Mouse (Mus musculus): ENCODE data around the gene Ell.
A peak's percentile ranks its signal among the peaks of the same experiment; 100 is the strongest.
"Not testable (repeated sequence)": the region's sequence is repeated elsewhere in the genome, so short reads cannot be mapped to it uniquely, and the experiment has no call there.

Gene Ell

DNA sequence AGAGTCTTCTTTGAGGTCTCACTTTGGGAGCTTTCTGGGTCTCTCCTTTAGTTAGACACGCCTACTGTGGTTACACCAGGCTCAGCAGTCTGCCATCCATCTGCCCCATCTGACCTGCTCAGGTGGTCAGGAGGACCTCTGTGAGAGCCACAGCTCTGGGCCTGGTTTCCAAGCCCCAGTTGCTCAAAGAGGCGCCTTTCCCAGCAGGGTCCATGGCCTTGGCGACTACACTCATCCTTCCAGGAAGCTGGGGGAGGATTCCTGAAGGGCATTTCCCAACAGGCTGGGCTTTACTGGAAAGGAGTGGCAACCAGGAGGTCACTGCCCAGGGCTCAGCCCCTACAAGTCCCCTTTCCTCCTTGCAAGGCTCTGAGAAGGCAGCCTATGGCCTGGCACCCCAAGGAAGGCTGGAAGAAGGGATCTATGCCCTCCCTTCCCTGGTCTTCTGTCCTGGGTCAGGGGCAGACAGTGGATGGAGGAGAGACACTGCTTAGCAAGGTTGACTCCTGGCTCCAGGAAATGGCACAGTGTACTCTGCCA lies 25.5 kb downstream of the Ell start:
- no peak for DNase-seq (ENCODE audit: low spot score)

DNA sequence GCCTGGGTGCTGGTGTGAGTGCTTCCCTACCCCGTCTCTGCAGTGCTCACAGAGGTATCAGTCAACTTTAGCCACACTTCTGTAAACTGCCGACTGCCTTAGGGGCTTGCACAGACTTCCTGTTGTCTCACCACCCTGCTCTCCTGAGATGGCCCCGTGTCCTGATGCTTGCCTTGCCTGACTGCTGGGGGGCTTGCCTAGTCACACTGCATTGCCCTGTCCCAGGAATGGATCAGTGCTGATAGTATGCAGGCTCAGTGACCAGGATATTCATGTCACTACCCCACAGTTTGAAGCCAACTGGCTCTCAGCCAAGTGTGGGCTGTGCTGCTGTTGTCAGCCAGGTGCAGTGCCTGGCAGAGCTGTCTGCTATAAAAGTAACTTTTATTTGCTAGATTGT lies 26.3 kb downstream of the Ell start:
- no peak for DNase-seq (ENCODE audit: low spot score)

DNA sequence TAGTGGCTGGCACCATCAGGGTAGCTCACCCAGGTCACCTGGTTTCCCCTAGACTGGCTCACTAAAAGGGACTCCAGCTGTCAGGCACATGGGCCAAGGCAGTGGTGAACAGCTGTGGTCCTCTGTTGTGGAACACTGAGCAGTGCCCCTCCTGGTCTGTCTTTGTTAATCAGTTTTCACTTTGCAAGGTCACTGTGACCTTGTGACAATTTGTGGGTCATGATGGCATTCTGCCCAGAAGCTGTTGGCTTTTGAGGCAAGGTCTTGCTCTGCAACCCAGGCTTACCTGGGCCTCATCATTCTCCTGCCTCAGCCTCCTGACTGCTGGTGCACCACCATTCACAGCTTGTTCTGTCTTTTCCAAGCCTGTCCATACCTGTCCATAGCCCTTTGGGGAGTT lies 31.1 kb downstream of the Ell start:
- no peak for DNase-seq (ENCODE audit: low spot score)

DNA sequence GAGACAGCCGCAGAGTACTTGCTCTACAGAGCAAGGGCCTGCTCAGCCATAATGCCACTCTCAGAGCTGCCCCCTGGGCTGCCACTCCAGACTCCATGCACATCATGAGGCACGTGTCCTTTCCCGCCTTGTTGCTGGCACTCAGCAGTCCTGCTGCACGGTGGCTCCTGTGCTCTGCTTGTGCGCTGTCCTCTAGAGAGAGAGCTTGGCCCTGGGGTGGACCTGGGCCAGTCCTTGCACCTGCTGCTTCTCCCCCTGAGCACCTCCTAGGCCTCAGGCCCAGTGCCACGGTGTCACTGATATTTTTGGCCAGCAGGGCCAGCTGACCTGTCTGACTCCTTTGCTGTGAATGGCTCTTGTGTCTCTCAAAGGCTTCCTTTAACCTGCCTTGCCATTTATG lies 31.7 kb downstream of the Ell start:
- no peak for DNase-seq (ENCODE audit: low spot score)

DNA sequence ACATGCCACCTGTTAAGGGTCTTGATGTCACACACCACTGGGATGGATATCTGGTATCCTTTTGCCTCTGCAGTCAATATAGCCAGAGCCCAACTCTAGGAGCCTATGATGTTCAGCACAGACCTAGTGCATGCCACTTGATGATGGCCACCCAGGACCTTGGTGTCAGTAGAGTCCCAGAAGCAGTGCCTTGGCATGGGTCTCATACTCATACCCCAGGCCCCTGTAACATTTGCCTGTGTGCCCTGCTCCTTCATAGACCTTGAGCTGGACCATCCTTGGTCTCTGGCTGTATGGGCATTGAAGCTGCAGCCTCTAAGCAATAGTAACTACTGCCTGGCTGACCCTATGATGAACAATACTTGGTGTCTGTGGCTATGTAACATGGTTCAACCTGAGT lies 35.0 kb downstream of the Ell start:
- DNase-seq (ENCODE audit: low spot score) = no peak

DNA sequence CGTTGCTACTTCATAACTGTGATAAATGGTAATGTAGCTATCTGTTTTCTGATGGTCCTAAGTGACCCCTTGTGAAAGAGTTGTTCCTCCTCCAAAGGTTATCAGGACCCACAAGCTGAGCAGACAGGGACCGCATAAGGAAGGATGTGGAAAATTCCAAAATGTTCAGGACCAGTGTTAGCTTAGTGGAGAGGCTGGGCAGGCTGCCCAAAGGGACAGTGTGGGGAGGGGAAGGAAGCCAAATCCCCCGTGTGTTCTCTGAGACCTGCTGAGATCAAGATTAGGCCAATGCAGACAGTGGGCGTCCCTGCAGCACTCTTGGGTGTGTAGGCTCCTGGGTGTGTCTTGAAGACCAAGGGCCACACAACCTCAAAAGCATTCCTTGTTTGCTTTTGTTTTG lies 35.7 kb downstream of the Ell start:
- DNase-seq (ENCODE audit: low spot score) = no peak

DNA sequence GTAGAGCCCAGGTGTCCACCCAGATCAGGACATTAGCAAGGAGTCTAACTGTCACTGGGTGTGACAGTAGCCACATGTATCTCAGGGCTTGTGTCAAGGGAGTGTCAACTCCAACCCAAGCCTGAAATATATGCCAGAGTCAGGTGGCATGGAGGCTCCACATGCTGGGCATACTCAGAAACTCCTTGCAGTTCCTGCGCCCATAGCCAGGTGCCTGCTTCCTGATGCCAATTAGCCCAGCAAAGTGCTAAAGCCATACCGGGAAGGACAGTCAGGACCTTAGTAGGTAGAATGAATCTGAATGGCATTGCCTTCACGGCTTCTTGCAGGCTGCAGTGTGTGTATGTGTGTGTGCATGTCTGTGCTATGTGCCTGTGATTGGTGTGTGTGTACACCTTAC lies 38.0 kb downstream of the Ell start:
- no peak for DNase-seq (ENCODE audit: low spot score)

DNA sequence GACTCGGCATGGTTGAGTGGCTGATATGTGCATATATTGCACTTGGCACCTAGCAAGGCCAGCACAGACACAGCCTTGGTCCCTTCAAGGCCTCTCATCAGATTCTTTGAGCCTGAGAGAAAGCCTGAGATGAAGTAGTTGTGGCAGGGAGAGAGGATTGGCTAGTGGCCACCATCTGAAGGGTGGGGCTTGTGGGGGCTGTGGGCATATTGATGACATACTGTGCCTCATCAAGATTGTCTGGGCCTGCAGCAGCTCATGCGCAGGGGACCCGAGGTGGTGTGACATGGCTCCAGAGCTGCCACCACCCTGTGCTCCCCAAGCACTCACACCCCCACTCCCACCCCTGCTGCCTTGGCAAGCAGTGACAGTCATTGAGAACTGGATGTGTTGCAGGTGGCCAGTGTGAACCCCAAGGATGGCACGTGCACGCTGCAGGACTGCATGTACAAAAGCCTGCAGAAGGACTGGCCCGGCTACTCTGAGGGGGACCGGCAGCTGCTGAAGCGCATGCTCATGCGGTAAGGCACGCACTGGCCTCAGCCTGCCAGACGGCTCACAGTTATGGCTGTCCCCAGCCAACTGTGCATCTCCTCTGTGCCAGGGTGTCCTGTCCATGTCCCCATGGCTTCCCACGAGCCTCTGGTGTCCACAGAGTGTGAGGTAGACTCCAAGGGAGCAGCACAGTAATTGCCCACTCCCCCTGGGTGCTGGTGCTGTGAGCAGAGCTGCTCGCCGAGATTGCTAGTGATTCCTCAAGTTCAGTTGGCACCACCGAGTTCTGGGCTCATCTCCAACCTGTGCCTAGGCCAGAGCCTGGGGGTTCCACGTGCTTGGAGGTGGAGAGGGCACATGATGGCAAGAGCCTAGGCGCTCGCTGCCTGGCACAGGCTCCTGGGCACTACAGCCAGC lies 44.5 kb downstream of the Ell start:
- no peak for DNase-seq (ENCODE audit: low spot score)

DNA sequence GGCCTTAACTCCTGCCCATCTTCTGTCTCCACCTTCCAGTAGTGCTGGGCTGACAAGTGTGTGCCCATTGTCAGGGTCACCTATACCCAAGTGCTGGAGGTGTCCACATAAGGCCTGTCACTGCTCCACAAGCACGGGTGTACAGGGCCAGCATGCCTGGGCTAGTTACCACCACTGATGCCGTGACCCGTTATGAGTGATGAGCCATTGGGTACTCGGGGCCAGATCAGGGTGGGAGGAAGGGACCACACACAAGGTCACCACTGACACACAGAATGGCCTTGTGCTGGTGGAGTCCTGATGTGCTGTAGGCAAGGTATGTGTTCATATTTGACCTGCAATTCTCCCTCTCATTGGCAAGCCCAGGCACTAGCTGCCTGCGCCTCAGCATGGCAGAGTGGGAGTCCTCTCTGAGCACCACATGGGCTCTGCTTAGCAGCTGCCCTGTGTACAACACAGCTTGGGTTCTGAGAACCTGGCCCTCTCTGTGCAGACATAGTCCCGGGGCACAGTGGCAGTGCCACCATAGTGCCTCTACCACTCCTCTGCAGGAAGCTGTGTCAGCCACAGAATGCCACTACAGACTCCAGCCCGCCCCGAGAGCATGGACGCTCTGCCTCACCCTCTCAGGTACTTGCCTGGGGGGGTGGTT lies 45.5 kb downstream of the Ell start:
- no peak for DNase-seq (ENCODE audit: low spot score)

DNA sequence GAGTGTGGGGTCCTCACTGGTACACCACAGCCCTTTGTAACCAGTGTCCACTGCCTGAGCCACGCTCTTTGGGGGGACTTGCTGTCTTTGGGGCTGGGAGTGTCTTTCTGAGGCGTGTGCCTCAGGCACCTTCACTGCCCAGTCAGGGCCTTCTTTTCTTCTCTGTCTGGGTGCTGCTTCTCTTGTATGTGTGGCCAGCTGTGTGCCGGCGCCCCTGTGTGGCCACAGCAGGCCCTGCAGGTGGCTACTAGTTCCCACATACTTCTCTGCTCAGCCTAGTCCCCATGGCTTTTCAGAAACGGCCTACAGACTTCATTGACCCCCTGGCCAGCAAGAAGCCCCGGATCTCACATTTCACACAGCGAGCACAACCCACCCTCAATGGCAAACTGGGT lies 46.0 kb downstream of the Ell start:
- DNase-seq (ENCODE audit: low spot score) = no peak

DNA sequence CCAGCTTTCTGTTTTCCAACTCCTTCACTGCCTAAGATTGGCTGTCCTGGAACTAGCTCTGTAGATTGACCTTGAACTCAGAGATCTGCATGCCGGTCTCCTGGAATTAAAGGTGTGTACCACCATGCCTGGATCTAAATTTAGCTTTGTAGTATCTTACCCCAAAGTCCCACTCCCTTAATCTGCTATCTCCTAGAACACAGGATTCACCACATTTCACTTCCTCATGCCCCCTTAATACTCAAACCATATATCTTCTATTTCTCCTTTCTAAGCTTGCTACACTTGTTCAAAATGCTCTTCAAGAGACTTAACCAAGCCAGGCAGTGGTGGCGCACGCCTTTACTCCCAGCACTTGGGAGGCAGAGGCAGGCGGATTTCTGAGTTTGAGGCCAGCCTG lies 48.7 kb downstream of the Ell start:
- DNase-seq (ENCODE audit: low spot score) = not testable (repeated sequence)

DNA sequence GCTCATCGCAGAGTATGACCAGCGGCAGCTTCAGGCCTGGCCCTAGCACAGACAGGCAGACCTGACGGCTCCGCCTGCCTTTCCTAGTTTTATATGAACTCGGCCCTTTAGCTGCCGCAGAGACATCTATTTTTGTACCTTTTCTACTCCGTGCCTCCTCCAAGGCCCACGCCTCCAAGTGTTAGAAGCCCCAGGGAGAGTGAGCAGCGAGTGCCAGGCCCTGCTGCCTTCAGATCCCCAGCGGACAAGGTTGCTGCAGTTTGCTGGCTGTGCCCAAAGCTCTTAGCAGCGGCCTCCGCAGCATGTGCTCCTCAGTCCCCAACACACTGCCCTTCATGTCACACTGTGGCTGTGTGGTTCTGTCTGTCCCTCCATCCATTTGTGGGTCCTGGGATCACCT lies 52.3 kb downstream of the Ell start:
- DNase-seq (ENCODE audit: low spot score) = no peak

DNA sequence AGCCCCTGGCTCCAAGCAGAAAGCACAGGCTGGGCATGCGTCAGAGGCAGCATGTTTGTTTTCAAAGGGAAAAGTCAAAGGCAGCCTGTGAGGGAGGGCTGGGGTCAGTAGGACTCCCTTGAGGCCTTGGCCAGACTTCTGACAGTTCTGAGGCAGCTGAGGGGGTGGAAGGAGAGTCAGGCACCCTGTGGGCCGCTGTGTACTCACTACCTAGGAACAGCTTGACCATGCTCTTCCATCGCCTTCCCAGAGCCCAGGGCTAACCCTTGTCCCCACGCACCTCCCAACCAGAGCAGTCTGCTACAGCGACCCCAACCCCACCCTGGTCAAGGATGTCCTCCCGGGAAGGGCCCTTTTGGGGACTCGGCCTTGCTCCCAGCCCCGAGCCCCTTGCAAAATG lies 53.9 kb downstream of the Ell start:
- DNase-seq (ENCODE audit: low spot score) = no peak

DNA sequence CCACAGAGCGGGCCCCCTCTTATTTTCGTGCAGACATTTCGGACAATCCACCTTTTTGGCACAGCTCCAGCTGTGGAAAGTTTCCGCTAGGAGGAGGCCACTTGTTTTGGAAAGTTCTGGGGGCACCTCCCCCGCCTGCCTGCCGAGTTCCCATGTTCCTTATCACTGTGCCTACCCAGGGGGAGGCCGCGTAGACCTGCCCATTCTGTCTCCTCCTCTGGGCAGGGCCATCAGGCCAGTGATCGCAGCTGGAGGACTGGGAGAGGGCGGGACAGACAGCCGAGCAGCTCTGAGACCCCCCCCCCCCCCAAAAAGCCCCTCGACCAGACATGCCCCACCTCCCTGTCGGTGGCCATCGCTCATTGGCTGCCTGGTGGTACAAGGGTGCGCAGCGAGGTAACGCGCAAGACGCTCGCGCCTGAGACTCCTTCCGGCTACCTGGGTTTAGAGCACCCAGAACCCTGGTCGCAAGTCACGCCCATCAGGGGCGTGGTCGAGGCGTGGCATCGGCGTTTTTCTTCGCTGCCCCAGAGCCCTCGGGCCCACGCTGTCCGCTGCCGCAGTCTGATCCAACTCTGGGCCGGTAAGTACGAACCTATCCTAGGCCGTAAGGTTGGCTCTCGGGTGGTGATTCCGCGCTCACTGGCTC lies 54.8 kb downstream of the Ell start, which contains the start of gene Isyna1:
Gene Isyna1, plus strand, starts transcription at position 413 of the 649 bp plus-strand sequence.
- DNase-seq (ENCODE audit: low spot score) = peak; percentile 85

DNA sequence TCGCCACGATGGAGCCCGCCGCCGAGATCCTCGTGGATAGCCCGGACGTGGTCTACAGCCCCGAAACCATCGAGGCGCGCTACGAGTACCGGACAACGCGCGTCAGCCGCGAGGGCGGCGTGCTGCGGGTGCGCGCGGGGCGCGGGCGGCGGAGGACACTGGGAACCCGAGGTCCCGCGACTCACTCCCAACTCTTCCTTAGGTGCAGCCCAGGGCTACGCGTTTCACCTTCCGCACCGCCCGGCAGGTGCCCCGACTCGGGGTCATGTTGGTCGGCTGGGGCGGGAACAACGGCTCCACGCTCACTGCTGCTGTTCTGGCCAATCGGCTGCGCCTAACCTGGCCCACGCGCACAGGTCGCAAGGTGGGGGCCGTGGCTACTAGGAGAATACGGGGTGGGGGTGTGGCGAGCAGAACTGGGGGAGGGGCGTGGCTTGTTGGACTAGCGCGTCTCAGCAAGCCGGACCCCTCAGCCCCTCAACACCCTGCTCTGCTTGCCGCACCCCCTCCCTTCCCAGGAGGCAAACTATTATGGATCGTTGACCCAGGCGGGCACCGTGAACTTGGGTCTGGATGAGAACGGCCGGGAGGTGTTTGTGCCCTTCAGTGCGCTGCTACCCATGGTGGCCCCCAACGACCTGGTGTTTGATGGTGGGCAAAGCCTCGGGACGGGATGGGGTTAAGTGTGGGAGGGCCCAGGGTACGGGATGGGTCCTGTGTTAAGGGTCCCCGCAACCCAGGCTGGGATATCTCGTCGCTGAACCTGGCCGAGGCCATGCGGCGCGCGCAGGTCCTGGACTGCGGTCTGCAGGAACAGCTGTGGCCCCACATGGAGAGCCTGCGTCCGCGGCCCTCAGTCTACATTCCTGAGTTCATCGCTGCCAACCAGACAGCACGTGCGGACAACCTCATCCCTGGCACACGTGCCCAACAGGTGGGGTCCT lies 55.6 kb downstream of the Ell start:
- DNase-seq (ENCODE audit: low spot score) = no peak

DNA sequence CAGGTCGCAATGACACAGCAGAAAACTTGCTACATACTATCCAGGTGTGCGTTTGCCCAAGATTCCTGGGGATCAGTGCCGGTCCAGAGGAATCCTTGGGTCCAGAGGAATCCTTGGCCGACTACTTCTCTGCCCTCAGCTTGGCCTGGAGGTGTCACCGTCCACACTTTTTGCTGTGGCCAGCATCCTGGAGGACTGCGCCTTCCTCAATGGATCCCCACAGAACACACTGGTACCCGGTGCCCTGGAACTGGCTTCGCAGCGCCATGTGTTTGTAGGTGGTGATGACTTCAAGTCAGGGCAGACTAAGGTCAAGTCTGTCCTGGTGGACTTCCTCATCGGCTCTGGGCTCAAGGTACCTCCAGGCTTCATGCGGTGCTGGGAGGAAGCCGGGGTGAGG lies 56.6 kb downstream of the Ell start:
- no peak for DNase-seq (ENCODE audit: low spot score)

DNA sequence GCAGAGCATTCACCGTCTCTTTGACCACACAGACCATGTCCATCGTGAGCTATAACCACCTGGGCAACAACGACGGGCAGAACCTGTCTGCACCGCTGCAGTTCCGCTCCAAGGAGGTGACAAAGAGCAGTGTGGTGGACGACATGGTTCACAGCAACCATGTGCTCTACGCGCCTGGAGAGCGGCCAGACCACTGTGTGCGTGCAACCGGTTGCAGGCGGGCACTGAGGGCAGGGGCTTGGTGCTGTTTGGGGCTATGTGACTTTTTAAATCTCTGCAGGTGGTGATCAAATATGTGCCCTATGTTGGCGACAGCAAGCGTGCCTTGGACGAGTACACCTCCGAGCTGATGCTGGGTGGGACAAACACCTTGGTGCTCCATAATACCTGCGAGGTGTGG lies 57.0 kb downstream of the Ell start:
- no peak for DNase-seq (ENCODE audit: low spot score)

DNA sequence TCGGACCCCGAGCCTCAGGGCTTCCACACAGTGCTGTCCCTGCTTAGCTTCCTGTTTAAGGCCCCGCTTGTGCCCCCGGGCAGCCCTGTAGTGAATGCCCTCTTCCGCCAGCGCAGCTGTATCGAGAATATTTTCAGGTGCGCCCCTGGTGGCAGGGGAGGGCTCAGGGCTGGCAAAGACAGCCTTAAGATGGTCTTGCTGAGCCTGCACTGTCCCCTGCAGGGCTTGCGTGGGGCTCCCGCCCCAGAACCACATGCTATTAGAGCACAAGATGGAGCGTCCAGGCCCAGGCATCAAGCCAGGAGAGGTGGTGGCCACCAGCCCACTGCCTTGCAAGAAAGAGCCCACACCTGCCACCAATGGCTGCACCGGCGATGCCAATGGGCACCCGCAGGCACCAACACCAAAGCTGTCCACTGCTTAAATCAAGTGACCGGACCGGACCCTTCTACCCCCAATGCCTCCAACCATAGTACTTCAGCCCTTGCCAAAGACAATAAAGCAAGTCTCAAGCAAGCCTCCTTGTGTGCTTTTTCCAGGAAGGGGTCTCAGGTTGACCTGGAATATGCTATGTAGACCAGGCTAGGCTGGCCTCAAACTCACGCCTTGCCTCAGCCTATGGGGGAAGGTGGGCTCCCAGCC lies 57.6 kb downstream of the Ell start:
- no peak for DNase-seq (ENCODE audit: low spot score)

DNA sequence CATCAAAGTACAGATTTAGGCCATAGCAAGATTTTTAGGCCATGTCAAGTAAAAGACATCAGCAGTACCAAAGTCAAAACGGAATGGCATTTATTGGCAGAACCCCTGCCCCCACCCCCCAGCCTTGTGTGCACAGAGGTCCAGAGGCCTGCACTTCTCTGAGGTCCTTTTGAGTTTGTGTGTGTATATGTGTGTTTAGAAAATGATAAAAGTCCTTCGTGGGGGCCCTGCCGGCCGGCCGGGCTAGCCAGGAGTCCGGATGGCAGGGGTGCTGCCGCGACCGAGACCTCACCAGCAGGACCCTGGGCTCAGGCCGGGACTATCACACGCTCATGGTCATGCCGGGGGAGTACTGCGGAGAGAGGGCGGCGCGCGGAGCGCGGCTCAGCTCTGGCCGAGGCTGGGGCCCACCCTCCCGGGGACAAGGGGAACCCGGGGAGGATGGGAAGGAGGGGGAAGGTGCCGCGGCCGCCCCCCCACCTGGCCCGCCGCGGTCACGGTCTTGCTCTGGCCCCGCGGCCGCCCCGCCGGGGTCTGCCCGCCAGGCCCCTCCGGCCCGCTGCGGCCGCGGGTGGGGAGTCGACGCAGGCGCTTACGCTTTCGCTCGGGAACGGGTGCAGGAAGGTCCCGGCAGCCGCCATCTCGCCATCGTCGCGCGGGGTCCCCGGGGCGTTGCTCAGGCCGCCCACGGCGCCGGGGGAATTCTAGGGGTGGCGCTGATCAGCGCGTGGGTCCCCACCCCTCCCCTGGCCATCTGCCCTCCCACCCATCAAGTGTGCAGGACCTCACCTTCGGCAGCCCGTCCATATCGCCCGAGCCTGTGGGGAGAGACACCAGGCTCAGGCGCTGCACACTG lies 58.4 kb downstream of the Ell start:
- no peak for DNase-seq (ENCODE audit: low spot score)

DNA sequence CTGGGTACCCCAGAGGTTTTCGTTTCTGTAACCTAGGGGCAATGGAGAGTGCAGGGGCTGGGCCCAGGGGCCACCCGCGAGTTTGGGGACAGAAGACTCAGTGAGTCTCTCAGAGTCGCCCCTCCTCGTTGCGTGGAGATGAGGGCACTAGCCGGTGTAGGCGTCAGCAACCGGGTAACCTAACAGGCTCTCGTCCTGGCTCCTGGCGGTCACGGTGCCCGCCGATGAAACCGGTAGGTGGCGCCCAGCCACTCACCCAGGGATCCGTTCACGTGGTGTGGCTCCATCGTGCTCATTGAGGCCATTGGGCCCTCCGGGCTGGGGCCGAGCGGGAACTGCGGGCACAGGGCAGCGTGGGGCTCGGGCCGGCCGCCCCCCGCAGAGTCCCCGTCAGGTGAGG lies 59.0 kb downstream of the Ell start:
- peak; percentile 77 for DNase-seq (ENCODE audit: low spot score)
